Mouse (Mus musculus) lung, postnatal 25 days (tissue): ENCODE data around the gene Scn11a.
A peak's percentile ranks its signal among the peaks of the same experiment; 100 is the strongest.

Experiments
- DNase-seq: peaks from one replicate; pipeline ENCODE4 v3.0.0; 2022; ENCODE audit warnings: low spot score

Gene Scn11a

GRCm38 (mm10) chr9:119795254-119795912 is 29.9 kb downstream of the Scn11a start:
- DNase-seq: no peak

DNA sequence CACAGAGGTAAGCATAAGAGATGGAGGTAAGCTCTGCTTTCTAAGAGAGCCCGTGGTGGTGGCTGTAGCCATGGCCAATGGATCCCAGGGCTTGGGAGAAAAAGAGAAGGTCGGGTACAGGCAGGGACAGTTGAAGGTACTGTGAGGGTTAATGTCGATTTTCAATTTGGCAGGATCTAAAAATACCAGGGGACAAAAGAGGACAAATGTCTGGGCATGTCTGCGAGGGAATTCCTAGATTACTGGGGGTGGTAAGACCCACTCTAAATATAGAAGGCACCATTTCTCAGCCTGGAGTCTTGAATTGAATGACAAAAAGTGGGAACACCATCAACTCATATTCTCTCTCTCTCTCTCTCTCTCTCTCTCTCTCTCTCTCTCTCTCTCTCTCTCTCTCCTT is 30.8 kb downstream of the Scn11a start:
- DNase-seq: no peak

GRCm38 (mm10) chr9:119792505-119792904 is 32.8 kb downstream of the Scn11a start:
- DNase-seq: no peak

GRCm38 (mm10) chr9:119780901-119781300 is 44.4 kb downstream of the Scn11a start:
- DNase-seq: no peak

DNA sequence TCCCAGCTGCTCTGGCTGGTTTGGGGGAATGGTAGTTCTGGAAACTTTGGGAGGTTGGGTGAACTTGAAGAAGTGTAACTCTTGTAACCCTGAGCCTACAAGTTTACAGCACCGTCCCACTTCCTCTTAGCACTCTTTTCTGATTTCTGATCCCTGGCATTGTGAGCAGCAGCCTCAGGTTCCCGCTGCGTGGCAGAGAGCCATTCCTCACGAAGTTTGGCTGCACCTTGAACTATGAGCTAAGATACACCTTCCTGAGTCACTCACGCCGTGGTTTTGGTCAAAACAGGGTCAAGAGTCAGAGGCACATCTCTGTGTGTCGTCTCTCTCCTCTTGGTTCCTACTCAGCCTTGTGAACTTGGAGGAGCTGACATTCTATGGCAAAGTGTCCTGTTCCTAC is 48.6 kb downstream of the Scn11a start:
- no peak for DNase-seq

DNA sequence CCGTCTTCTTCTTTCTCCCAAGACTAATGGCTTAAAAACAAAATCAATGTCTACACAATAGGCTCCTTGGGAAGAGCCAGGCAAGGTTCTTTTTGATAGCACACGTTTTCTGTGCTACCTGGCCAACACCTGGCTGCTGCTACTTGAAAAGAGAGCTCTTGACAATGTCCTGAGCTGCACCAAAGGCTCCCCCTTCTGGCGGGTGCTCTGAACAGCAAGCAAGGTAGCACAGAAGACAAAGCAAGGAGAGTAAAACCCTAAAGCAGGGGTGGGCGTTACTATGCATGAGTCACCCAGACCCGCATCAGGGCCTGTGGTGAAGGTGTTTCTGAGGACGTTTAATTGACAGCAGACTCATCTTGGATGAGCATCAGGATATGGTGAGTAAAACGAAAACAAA is 56.7 kb downstream of the Scn11a start:
- DNase-seq: peak; percentile 43

DNA sequence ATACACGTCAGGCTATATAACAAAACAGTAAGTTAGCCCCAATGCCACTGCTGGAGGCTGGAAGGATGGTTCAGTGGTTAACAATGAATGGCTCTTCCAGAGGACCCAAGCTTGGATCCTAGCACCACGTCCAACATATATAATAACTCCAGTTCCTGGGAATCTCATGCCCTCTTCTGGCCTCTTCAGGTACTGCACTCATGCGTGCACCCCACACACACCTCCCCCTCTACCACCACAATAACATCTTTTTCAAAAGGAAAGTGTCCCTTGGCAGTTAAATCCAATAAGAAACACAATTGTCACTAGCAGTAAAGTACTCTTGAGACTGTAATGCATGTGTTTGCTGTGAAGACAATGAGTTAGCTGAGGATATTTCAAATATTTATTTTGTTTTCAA is 65.0 kb downstream of the Scn11a start:
- no peak for DNase-seq

DNA sequence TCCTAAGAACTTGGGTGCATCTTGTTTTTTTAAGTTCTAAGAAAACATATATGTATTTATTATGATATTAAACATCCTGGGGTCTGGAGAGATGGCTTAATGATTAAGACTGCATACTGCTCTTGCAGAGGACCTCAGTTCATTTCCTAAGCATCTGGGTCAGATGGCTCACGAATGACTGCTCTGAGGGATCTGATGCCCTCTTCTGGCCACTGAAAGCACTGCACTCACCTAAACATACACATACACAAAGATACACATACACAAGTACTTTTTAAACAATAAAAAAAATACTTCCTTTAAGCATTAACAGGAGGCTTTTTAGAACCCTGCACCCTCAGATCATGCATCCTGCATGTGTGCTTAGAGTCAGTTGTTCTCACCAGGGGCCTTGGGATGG is 65.8 kb downstream of the Scn11a start:
- DNase-seq: no peak

GRCm38 (mm10) chr9:119751507-119751906 is 73.7 kb downstream of the Scn11a start:
- DNase-seq: peak; percentile 21

GRCm38 (mm10) chr9:119749112-119749511 is 76.1 kb downstream of the Scn11a start:
- no peak for DNase-seq

DNA sequence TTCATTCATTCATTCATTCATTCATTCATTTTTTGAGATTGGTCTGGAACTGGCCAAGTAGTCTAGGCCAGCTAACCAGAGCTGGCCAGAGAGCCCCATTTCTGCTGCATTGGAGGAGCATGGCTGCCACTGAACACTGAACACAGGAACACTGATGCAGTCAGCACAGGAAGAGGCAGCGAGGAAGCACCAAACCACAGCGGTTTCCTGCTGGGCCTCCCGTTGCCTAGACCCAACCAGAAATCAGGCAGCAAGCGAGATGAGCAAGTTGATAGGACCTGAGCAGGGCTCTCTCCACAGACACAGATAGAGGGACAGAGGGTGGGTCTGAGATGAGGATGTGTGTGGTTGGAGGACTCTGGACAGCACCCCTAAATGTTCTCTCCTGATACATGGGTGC is 81.4 kb downstream of the Scn11a start:
- peak; percentile 17 for DNase-seq

DNA sequence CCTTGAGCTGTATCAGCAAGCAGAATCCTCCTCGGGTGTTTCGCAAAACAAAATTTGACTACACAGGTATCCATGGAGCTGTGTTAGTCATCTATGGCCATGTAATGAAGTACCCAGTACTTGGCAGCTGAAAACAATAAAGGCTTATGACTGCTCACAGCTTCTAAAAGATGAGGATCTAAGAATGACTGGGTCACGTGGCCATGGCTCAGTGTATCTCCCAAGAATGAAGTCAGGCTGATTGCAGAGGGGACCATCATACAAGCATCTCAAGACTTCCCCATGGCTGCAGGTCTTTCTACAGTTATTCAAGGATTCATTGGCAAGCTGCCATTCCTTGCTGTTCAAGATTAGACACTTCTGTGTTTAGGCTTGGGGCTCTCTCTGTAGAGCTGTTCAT is 81.9 kb downstream of the Scn11a start:
- DNase-seq: no peak

DNA sequence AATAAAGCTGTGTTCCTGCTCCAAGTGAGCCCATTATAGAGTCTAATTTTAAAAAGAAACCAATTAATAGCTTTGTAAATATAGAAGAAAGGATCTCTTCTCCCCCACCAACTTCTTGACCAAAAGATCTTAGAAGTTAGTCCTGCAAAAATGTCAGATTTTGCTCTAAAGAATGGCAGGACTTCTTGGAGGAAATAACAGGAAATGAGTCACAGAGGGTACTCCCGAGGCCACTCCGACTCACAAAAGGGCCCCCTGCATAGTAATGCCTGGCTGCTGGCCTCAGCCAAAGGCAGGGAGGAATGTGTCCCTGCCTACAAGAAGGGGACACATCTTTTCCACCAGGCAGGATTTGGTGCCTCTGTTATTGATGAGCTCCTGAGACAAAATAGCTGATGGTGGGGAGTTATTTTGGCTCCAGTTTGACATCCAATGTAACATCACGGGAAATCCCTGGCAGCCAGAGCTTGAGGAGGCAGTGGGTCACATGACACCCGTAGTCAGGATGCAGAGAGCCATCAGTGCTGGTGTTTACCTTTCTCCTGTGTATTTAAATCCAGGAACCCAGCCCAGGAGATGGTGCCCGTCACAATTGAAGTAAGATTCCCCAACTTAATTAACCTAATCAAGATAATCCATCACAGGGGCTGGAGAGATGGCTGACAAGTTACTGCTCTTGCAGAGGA is 84.0 kb downstream of the Scn11a start:
- DNase-seq: no peak

DNA sequence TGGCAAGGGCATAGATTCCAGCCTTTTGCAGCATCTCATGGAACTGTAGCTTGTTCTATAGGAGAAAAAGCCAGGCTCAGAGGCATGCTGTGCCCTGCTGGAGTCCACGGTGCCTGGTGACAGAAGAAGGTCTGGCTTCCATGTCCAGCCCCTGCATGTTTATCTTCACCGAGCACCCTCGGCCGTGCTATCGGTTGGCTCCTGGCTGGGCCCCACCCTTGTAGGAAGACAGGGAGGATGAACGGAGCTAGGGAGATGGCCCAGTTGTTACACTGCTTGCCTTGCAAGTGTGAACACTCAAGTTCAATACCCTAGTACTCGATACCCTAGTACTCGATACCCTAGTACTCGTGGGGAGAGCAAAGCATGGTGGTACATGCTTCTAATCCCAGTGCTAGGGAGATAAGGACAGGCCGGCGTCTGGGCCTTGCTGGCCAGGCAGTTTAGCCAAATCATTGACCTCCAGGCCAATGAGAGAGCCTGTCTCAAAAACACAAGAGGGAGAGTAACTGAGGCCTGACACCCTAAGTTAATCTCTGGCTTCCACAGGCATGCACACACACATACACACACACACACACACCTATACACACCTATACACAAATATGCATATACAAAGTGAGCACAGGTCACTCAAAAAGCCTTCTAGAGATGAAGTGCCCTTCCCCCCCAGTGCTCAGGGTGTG is 96.7 kb downstream of the Scn11a start:
- DNase-seq: no peak

- DNase-seq: no peak
Observed at GRCm38 (mm10) chr9:119726990-119727389, 98.3 kb downstream of the Scn11a start.

DNA sequence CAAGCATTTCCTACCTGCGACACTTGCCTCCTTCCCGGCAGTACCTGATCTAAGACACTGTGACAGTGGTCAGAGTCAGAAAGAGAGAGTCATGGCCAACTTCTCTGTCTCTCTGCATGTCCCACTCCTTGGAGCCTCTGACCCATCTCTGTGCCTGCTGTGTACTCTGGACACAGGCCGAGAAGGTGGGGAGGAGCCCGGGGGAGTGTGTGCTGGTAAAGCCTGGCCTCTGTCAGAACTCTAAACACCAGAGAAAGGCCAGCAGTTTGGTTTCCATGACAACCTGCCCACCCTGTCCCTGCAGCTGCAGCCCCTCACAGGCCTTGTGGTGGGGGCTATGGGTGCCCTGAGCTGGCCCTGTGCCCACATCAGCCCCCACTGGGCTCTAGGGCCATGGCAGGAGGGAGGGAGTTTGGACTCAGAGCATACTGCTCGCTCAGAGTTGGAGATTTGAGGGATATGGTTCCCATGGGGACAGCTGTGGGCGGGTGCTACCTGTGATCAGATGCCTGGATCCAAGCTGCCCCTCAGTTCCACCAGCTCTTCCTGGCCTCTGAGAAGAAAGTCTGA is 99.9 kb downstream of the Scn11a start:
- no peak for DNase-seq

DNA sequence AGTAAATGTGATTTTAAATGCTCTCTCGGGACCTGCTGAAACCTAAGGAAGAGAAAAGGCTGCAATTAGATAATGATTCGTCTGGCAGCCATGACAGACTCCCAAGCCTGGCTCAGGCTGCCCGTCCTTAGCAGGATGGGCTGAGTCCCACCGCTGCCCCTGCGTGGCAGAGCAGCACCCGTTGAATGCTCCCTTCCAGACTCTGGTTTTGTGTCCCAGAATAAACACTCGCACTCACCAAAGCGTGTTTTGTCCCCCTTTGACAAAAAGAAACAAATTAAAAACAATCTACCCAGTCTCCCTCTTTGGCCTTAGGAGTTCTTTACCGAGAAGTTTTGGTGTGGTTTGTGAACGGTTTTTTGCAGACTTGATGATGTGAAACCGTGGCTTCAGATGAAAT is 106.0 kb downstream of the Scn11a start, which contains the start of gene Scn10a:
Gene Scn10a (minus strand): TSS at position 101 of the 400 bp plus-strand sequence.
- DNase-seq: no peak

GRCm38 (mm10) chr9:119706700-119707099 is 118.6 kb downstream of the Scn11a start:
- peak; percentile 25 for DNase-seq
